Mouse (Mus musculus): ENCODE measurements around the gene Hacl1. TPM values are rescaled to one million over a fixed set of nuclear protein-coding genes. Genes with fewer than 3 reads are reported as not detected.

The Hacl1 gene
- polyA plus RNA-seq, 1 experiment from 2014 or later: 9.9 TPM

GRCm38 (mm10) chr14:31577966-31578735 is 62.9 kb downstream of the Hacl1 start:
- Histone ChIP-seq H3K36me3 (no peaks in the 10 kb centered on the region), H3K27ac (replicated peaks) (no peak overlapping the region)
- WGBS: 60% methylated on average over 9 of the region's 9 CpGs

GRCm38 (mm10) chr14:31576846-31577697 is 64.0 kb downstream of the Hacl1 start:
- Histone ChIP-seq H3K36me3 (no peaks in the 10 kb centered on the region), H3K27me3 (no peaks in the 10 kb centered on the region), H3K4me1 (replicated peaks) (no peaks in the 10 kb centered on the region), H3K4me2 (no peak overlapping the region), H3K9me3 (no peaks in the 10 kb centered on the region), H3K27ac (replicated peaks) (no peak overlapping the region), H3K4me3 (no peak overlapping the region), H3K9ac (no peak overlapping the region)
- 65% methylated on average over 10 of the region's 10 CpGs for WGBS
- ATAC-seq (ENCODE audit: low read depth): no peak

More at GRCm38 (mm10) chr14:31577966-31578735, 62.9 kb downstream of the Hacl1 start:
- H3K4me3 ChIP-seq: no peak overlapping the region
- no peaks in the 10 kb centered on the region for H3K4me1 ChIP-seq (replicated peaks)
- no peaks in the 10 kb centered on the region for H3K9me3 ChIP-seq
- H3K4me2 ChIP-seq: no peak overlapping the region
- no peak overlapping the region for H3K9ac ChIP-seq
- no peak for ATAC-seq (ENCODE audit: low read depth)
- no peaks in the 10 kb centered on the region for H3K27me3 ChIP-seq

GRCm38 (mm10) chr14:31575866-31576265 is 65.2 kb downstream of the Hacl1 start:
- no peak for ATAC-seq (ENCODE audit: low read depth)
- Histone ChIP-seq H3K27me3 (no peaks in the 10 kb centered on the region), H3K27ac (replicated peaks) (no peak overlapping the region), H3K4me1 (replicated peaks) (no peaks in the 10 kb centered on the region), H3K36me3 (no peaks in the 10 kb centered on the region), H3K4me3 (no peak overlapping the region), H3K9ac (no peak overlapping the region), H3K9me3 (no peaks in the 10 kb centered on the region), H3K4me2 (no peak overlapping the region)
- 80% methylated on average over 9 of the region's 9 CpGs for WGBS

GRCm38 (mm10) chr14:31574903-31575665 is 66.0 kb downstream of the Hacl1 start:
- no peaks in the 10 kb centered on the region for H3K4me1 ChIP-seq (replicated peaks)
- no peaks in the 10 kb centered on the region for H3K36me3 ChIP-seq
- H3K27ac ChIP-seq (replicated peaks): no peak overlapping the region
- H3K4me3 ChIP-seq: no peak overlapping the region
- H3K9me3 ChIP-seq: no peaks in the 10 kb centered on the region
- no peak overlapping the region for H3K4me2 ChIP-seq
- WGBS: 92% methylated on average over 18 of the region's 18 CpGs
- H3K9ac ChIP-seq: no peak overlapping the region
- no peaks in the 10 kb centered on the region for H3K27me3 ChIP-seq
- ATAC-seq (ENCODE audit: low read depth): no peak

- Histone ChIP-seq H3K4me1 (replicated peaks) (peaks cover 12% of the 10 kb centered on the region), H3K27me3 (no peaks in the 10 kb centered on the region), H3K27ac (replicated peaks) (no peak overlapping the region), H3K4me2 (no peak overlapping the region), H3K9me3 (no peaks in the 10 kb centered on the region), H3K36me3 (no peaks in the 10 kb centered on the region), H3K4me3 (no peak overlapping the region), H3K9ac (no peak overlapping the region)
- ATAC-seq (ENCODE audit: low read depth): no peak
- 75% methylated on average over 9 of the region's 9 CpGs for WGBS
Observed at GRCm38 (mm10) chr14:31572561-31573175, 68.4 kb downstream of the Hacl1 start.

GRCm38 (mm10) chr14:31571419-31571818 is 69.7 kb downstream of the Hacl1 start:
- H3K9ac ChIP-seq: no peak overlapping the region
- ATAC-seq (ENCODE audit: low read depth): no peak
- H3K36me3 ChIP-seq: no peaks in the 10 kb centered on the region
- no peak overlapping the region for H3K27ac ChIP-seq (replicated peaks)
- no peaks in the 10 kb centered on the region for H3K27me3 ChIP-seq
- no peak overlapping the region for H3K4me3 ChIP-seq
- 92% methylated on average over 5 of the region's 5 CpGs for WGBS
- no peak overlapping the region for H3K4me2 ChIP-seq
- peaks cover 12% of the 10 kb centered on the region for H3K4me1 ChIP-seq (replicated peaks)
- H3K9me3 ChIP-seq: no peaks in the 10 kb centered on the region

- Histone ChIP-seq H3K36me3 (no peaks in the 10 kb centered on the region), H3K9me3 (no peaks in the 10 kb centered on the region), H3K27ac (replicated peaks) (no peak overlapping the region), H3K4me2 (no peak overlapping the region), H3K4me3 (no peak overlapping the region), H3K9ac (no peak overlapping the region), H3K27me3 (no peaks in the 10 kb centered on the region), H3K4me1 (replicated peaks) (peaks cover 12% of the 10 kb centered on the region)
- WGBS: 70% methylated on average over 6 of the region's 6 CpGs
- no peak for ATAC-seq (ENCODE audit: low read depth)
Observed at GRCm38 (mm10) chr14:31570131-31570951, 70.7 kb downstream of the Hacl1 start.

- ATAC-seq (ENCODE audit: low read depth): no peak; the same call in 1 of the 2 replicates
- Histone ChIP-seq H3K36me3 (no peaks in the 10 kb centered on the region), H3K9me3 (no peaks in the 10 kb centered on the region), H3K4me1 (replicated peaks) (peaks cover 12% of the 10 kb centered on the region), H3K4me3 (no peak overlapping the region), H3K9ac (no peak overlapping the region), H3K27ac (replicated peaks) (no peak overlapping the region), H3K27me3 (no peaks in the 10 kb centered on the region), H3K4me2 (no peak overlapping the region)
- 56% methylated on average over 7 of the region's 7 CpGs for WGBS
Observed at GRCm38 (mm10) chr14:31569151-31569631, 71.9 kb downstream of the Hacl1 start.

GRCm38 (mm10) chr14:31565478-31566212 is 75.4 kb downstream of the Hacl1 start:
- WGBS: 78% methylated on average over 9 of the region's 9 CpGs
- no peak for ATAC-seq (ENCODE audit: low read depth)
- H3K4me3 ChIP-seq: no peak overlapping the region
- H3K27me3 ChIP-seq: no peaks in the 10 kb centered on the region
- H3K36me3 ChIP-seq: no peaks in the 10 kb centered on the region
- peaks cover 12% of the 10 kb centered on the region for H3K4me1 ChIP-seq (replicated peaks)
- no peak overlapping the region for H3K4me2 ChIP-seq
- H3K9ac ChIP-seq: no peak overlapping the region
- no peak overlapping the region for H3K27ac ChIP-seq (replicated peaks)
- H3K9me3 ChIP-seq: no peaks in the 10 kb centered on the region

GRCm38 (mm10) chr14:31564452-31565179 is 76.5 kb downstream of the Hacl1 start:
- 47% methylated on average over 6 of the region's 6 CpGs for WGBS
- no peak overlapping the region for H3K4me2 ChIP-seq
- H3K27me3 ChIP-seq: no peaks in the 10 kb centered on the region
- no peaks in the 10 kb centered on the region for H3K36me3 ChIP-seq
- H3K9ac ChIP-seq: no peak overlapping the region
- H3K4me1 ChIP-seq (replicated peaks): peaks cover 11% of the 10 kb centered on the region
- no peak for ATAC-seq (ENCODE audit: low read depth)
- no peak overlapping the region for H3K27ac ChIP-seq (replicated peaks)
- no peak overlapping the region for H3K4me3 ChIP-seq
- H3K9me3 ChIP-seq: no peaks in the 10 kb centered on the region

Data from neural tube, embryonic 13.5 days (tissue).